In the genomic region with DNA sequence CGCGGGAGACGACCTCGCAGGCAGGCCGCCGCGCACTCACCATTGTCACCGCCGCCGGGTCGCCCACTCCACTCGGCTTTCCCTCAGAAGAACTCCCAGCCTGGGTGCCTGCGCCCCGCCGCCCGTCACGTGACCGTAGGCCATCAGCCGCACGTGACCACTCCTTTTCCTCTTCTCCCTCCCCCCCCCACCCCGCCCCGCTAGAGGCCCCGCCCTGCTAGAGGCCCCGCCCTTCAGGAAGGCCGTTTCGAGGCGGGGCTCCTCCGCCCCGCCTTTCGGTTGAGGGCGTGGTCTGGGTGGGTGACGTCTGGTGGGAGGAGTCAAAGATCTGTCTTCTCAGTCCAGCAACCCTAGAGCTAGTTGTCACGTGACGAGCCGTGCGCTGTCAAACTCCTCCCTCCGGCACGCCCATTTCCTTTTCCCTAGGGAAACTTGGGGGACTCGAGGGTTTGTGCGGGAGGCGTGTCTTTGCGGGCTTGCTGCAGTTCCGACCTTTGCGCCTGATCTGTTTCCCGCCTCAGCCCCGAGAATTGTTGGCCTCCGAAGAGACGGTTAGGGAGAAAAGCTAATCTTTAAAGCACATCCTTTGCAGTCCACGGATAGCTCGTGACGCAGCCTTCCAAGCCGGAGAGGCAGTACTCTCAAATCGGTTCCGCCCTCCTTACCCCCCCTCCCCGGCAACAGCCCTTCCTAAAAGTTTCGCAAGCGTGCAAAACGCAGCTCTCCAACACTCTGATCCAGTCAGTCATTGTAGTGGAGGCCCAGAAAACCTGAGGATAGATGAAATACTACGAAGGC, we compare ENCODE assay signal across 8 mouse cellular contexts. TPM values are rescaled to one million over a fixed set of nuclear protein-coding genes. Genes with fewer than 3 reads are reported as not detected.
DNase-seq lines count a peak whose midpoint lies in the region; ATAC-seq lines count a peak whose summit lies in the region.

A gene (minus strand): TSS at position 188 of the 798 bp plus-strand sequence.

- peak within 1 kb of the TSS; percentile 84 for H3K27ac ChIP-seq in brown adipose tissue, adult 24 weeks (replicated peaks; ENCODE audit: low read depth, low read length)
- H3K27ac ChIP-seq in heart, embryonic 13.5 days (replicated peaks), result peak within 1 kb of the TSS; percentile 89
- peak within 1 kb of the TSS; percentile 91 for H3K27ac ChIP-seq in liver, embryonic 12.5 days
- H3K27ac ChIP-seq in stomach, embryonic 15.5 days, result peak within 1 kb of the TSS; percentile 92

- ATAC-seq in heart, embryonic 13.5 days (ENCODE audit: extremely low read depth, insufficient number of reproducible peaks, low FRiP score, low TSS enrichment), result peak; percentile 87
- peak; percentile 81 for ATAC-seq in liver, embryonic 12.5 days
- peak; percentile 88 for ATAC-seq in stomach, embryonic 15.5 days (ENCODE audit: insufficient read depth, low FRiP score, low read depth)

- DNase-seq in CD4-positive, CD25-positive, alpha-beta regulatory T cell, adult 2 months (ENCODE audit: low read depth, low spot score), result peak; percentile 96
- DNase-seq in fat pad, adult 2 months (ENCODE audit: extremely low read depth, low read depth, low spot score), result peak; percentile 75
- peak; percentile 99 for DNase-seq in kidney, postnatal 10 days
- peak; percentile 97 to 98 for DNase-seq in natural killer cell, adult 2 months (ENCODE audit: low spot score in 2 of 2)

- peak within 1 kb of the TSS; percentile 94 for H3K4me3 ChIP-seq in brown adipose tissue, adult 24 weeks (ENCODE audit: insufficient read depth, low read depth, low read length)
- H3K4me3 ChIP-seq in heart, embryonic 13.5 days, result peak within 1 kb of the TSS; percentile 98
- peak within 1 kb of the TSS; percentile 98 for H3K4me3 ChIP-seq in liver, embryonic 12.5 days
- H3K4me3 ChIP-seq in stomach, embryonic 15.5 days (replicated peaks), result peak within 1 kb of the TSS; percentile 98

- H3K36me3 ChIP-seq in heart, embryonic 13.5 days, result peaks cover 2% of the 10 kb centered on the region; the same call in 1 of the 2 replicates
- no peaks in the 10 kb centered on the region for H3K36me3 ChIP-seq in liver, embryonic 12.5 days
- H3K36me3 ChIP-seq in stomach, embryonic 15.5 days, result no peaks in the 10 kb centered on the region

- WGBS in heart, embryonic 13.5 days, result under 1% methylated on average over 59 of the region's 59 CpGs
- WGBS in liver, embryonic 12.5 days (ENCODE audit: insufficient replicate concordance), result under 1% methylated on average over 59 of the region's 59 CpGs
- under 1% methylated on average over 57 of the region's 59 CpGs for WGBS in stomach, embryonic 15.5 days

- H3K9ac ChIP-seq in heart, embryonic 13.5 days, result peak within 1 kb of the TSS; percentile 95
- H3K9ac ChIP-seq in liver, embryonic 12.5 days, result peak within 1 kb of the TSS; percentile 97
- peak within 1 kb of the TSS; percentile 76 for H3K9ac ChIP-seq in stomach, embryonic 15.5 days

- peaks cover 10% of the 10 kb centered on the region; the same call in 1 of the 2 replicates for H3K4me1 ChIP-seq in brown adipose tissue, adult 24 weeks (ENCODE audit: control insufficient read depth, insufficient read depth, insufficient read length, low read length)
- H3K4me1 ChIP-seq in heart, embryonic 13.5 days, result peaks cover 18% of the 10 kb centered on the region
- peaks cover 52% of the 10 kb centered on the region for H3K4me1 ChIP-seq in liver, embryonic 12.5 days
- no peaks in the 10 kb centered on the region; the same call in 1 of the 2 replicates for H3K4me1 ChIP-seq in stomach, embryonic 15.5 days

- peak within 1 kb of the TSS; percentile 86 for H3K4me2 ChIP-seq in heart, embryonic 13.5 days
- H3K4me2 ChIP-seq in liver, embryonic 12.5 days, result peak within 1 kb of the TSS; percentile 89
- peak within 1 kb of the TSS; percentile 68 for H3K4me2 ChIP-seq in stomach, embryonic 15.5 days

- no peaks in the 10 kb centered on the region for H3K27me3 ChIP-seq in heart, embryonic 13.5 days (replicated peaks)
- no peaks in the 10 kb centered on the region for H3K27me3 ChIP-seq in liver, embryonic 12.5 days (replicated peaks)
- H3K27me3 ChIP-seq in stomach, embryonic 15.5 days (replicated peaks), result no peaks in the 10 kb centered on the region

- H3K9me3 ChIP-seq in heart, embryonic 13.5 days, result no peaks in the 10 kb centered on the region
- no peaks in the 10 kb centered on the region for H3K9me3 ChIP-seq in liver, embryonic 12.5 days (replicated peaks)
- no peaks in the 10 kb centered on the region for H3K9me3 ChIP-seq in stomach, embryonic 15.5 days

RNA-seq across cellular contexts. Expression of the gene that starts here (rescaled TPM):
- polyA plus RNA-seq in brown adipose tissue, adult 24 weeks (2012; ENCODE audit: insufficient read depth, insufficient read length, missing spikeins), result 46.9 and 61.9 TPM in 2 replicates
- 67.5 and 70.3 TPM in 2 replicates for polyA plus RNA-seq in heart, embryonic 13.5 days (2015; fragmentation: Nextera tagmentation; extraction: Ambion mirVana)
- 59.8 and 59.9 TPM in 2 replicates for polyA plus RNA-seq in liver, embryonic 12.5 days (2016; fragmentation: Nextera tagmentation; extraction: Ambion mirVana)
- 73.5 and 82.6 TPM in 2 replicates for polyA plus RNA-seq in stomach, embryonic 15.5 days (2015; fragmentation: Nextera tagmentation; extraction: Ambion mirVana)

Comparison
In these comparisons a context has a peak if more than half of its experiments do, and no peak if none do; other contexts are left out.
1. Peak in every context shown above with its lines: DNase-seq, ATAC-seq, H3K4me3 ChIP-seq and H3K27ac ChIP-seq.